Mouse (Mus musculus) cortical plate, adult 2 months (tissue): ENCODE data around the gene Ndufaf3.

Experiments used
- CTCF ChIP-seq: fragments of 200-500 bp; IDR thresholded peaks from 2 replicates; pipeline ENCODE4 v1.5.1; 2011; ENCODE audit warnings: mild to moderate bottlenecking, control low read depth, low read length; ENCODE audit not compliant: insufficient read depth; ENCODE audit errors: extremely low read depth
- POLR2A ChIP-seq: fragments of 200-500 bp; IDR thresholded peaks from 2 replicates; pipeline ENCODE4 v1.6.1; 2011; ENCODE audit warnings: mild to moderate bottlenecking, low read length, control low read depth; ENCODE audit not compliant: insufficient read depth; ENCODE audit errors: extremely low read depth

DNA sequence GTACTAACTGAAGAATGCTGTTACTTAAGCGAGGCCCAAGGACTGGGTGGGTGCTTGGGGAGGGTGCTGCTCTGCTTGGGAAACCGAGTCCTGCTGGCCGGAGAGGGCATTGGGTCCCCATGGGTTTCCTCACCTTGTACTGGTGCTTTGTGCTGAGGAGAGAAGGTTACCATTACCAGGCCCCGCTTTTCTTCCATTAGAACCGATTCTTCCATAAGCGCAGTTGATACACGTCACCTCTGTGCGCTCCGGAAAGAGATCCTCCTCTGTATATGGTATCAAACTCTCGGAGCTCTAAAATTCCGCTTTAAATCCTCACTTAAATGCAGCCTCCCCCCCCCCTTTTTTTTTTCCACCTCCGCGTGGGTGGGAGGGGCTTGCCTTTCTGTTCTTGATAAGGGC lies 49.3 kb downstream of the Ndufaf3 start:
- 0 out of 2 replicates have a peak, but pooled peaks have one; percentile 10 for TF ChIP-seq POLR2A
- TF ChIP-seq CTCF: no peak
